Mouse (Mus musculus) activated CD4-positive, CD25-positive, alpha-beta regulatory T cell, adult 4 months (primary cell): ENCODE measurements at regions not wholly inside any gene's neighbourhood (a gene's known extent, or its start where the extent isn't known, plus 50 kb on each side); places are given as distances from the start of the nearest gene placed in this dataset.

ENCODE experiments used
- ATAC-seq: one replicate; pipeline ENCODE4 v1.8.0; 2017

- ATAC-seq = no peak
Measured at GRCm38 (mm10) chr5:103374162-103374561, 50.8 kb upstream of the Ptpn13 start.

DNA sequence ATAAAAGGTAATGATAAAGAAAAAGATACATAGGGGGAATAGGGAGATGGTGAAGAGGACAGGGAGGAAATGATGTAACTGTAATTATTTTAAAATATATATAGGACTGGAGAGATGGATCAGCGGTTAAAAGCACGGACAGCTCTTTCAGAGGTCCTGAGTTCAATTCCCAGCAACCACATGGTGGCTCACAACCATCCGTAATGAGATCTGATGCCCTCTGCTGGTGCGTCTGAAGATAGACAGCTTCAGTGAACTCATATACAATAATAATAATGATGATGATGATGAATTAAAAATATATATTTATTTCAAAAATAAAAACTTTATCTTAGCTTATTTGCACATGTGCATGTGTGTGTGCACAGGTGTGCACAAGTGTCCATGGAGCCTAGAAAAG is 51.9 kb upstream of the Ptpn13 start:
- no peak for ATAC-seq

GRCm38 (mm10) chr5:103370456-103370855 is 54.5 kb upstream of the Ptpn13 start:
- ATAC-seq = no peak

GRCm38 (mm10) chr5:103368993-103369392 is 56.0 kb upstream of the Ptpn13 start:
- ATAC-seq = no peak

GRCm38 (mm10) chr5:103367201-103367671 is 57.8 kb upstream of the Ptpn13 start:
- ATAC-seq = peak; percentile 85

- ATAC-seq = no peak
Measured at GRCm38 (mm10) chr5:103365700-103366448, 59.1 kb upstream of the Ptpn13 start.

DNA sequence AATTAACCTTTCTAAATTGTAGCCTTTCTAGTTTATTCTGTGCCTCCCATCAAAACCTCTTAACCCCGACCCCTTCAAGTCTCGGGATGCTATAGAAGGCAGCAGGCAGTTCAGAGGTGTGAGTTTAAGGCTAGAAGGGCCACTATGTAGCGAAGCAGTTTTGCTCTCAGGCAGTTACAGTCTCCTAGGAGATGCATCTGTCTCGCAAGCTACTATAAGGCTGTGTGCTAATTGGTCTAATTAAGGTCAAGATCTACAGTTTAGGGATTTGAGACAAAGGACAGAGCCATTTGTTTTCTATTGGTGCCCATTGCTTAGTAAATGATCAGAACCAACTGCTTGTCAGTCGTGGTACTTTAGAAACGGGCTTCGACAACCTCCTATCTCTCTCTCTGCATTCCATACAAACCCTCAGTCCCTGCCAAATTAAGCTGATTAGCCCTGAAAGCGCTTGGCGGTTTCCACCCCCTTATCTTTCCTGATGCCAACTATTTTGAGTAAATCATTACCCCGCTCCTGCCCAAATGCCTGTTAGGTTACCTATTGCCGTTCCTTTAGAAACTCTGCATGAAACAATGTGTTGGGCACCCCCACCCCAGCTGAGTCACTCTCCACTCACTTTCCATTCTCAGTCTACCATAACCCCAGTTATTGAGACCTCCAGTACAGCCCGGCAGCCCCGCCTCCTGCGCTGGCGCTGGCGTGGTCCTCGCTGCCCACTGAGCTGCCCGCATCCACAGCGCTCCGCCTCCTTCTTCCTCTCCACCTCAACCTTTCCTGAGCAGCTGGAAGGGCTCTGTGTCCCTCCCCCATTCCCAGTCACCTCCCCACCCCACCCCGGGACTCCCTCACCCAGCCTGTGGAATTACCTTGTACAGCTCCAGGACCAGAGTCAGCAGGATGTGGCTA is 59.9 kb upstream of the Ptpn13 start:
- ATAC-seq = no peak

- ATAC-seq = peak; percentile 64
Measured at GRCm38 (mm10) chr5:103360775-103361247, 64.2 kb upstream of the Ptpn13 start.

DNA sequence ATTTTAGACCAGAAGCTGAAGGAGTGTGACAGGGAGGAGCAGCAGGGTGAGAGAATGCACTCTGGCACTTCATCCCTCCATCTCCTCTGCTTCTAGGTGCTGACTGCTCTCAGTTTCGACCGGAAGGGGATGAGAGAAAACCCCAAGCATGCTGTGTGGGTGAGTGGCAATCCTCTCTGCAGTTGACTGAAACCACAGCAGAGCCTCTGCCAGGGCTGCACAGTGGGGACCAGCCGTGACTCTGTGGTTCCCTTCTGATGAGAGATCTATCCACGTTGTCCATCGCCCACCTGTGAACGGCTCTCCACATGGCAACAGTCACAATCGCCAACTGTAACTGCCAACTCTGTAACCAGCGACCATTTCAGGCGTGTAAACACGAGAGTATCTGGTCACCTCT is 64.6 kb upstream of the Ptpn13 start:
- peak; percentile 87 for ATAC-seq

DNA sequence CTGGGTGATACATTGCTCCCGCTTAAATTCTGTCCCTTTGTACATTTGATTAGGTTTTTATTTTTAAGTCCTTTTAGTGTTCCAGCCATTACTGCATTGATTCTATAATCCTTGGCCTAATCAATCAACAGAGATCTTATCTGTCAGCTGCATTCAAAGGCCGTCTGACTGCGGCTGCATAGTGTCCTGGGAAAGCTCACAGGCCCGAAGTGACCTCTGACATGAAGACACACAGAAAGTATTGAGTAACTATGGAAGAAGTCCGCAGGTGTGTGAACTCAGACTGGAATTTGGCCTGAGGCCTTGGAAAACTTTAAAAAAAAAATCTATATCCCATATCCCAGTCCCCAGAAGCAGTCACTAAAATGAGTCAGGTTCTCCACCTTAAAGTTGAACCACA is 67.4 kb upstream of the Ptpn13 start:
- ATAC-seq = no peak

- ATAC-seq = no peak
Measured at GRCm38 (mm10) chr5:103356500-103356899, 68.5 kb upstream of the Ptpn13 start.

- peak; percentile 31 for ATAC-seq
Measured at GRCm38 (mm10) chr5:103355372-103356300, 69.4 kb upstream of the Ptpn13 start.

GRCm38 (mm10) chr5:103343869-103344268 is 81.1 kb upstream of the Ptpn13 start:
- ATAC-seq = no peak

GRCm38 (mm10) chr5:103341456-103341855 is 83.5 kb upstream of the Ptpn13 start:
- no peak for ATAC-seq

DNA sequence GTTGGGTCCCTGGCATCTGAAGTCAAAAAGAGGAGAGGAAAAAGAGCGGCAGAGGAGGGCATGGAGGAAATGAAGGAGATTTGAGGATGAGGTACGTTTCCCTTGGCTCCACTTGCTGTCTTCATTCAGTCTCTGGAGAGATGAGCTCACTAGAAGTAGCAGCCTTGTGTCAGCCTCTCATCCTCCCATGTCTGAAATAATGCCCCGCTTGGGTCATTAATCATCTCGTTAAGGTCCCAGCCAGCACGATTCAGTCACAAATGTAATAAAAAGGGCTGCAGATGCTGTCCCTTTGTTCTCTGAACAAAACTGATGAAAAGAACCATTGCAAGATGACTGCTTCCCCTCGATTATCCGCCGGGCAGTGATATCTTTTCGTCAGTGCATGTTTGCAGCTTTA is 84.4 kb upstream of the Ptpn13 start:
- ATAC-seq = no peak

GRCm38 (mm10) chr5:103336689-103337490 is 88.1 kb upstream of the Ptpn13 start:
- ATAC-seq = no peak

GRCm38 (mm10) chr5:103335916-103336688 is 88.9 kb upstream of the Ptpn13 start:
- no peak for ATAC-seq

GRCm38 (mm10) chr5:103326412-103326811 is 98.6 kb upstream of the Ptpn13 start:
- no peak for ATAC-seq

GRCm38 (mm10) chr5:103320341-103320740 is 104.7 kb upstream of the Ptpn13 start:
- no peak for ATAC-seq

GRCm38 (mm10) chr5:103309806-103310525 is 98.8 kb upstream of the Mapk10 start:
- no peak for ATAC-seq
